9 mouse cellular contexts compared by ENCODE assay signal in the genomic region with DNA sequence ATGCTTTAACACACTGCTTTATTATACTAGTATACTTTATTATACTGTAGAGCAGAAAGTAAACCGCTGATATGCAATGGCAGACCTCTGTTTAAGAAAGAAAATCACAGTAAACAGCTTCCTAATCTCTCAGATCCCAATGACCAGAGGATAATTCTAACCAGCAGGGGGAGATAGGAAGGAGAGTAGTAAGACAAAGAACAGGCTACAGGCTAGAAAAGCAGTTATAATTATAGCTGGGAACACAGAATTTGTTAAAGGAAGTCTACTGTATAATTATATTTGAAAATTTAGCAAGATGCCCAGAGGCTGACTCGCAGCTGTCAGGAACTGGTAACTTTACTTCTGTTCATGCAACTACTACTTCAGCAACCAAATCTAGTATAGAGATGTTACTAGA.
DNase-seq lines count a peak whose midpoint lies in the region; ATAC-seq and TF ChIP-seq lines count a peak whose summit lies in the region.
"Had no signal": no experiment of that assay in that cellular context is flagged by ENCODE, and none has a peak within 500 bp of the region (broad histone marks: within the 10 kb centered on the region; RNA-seq: fewer than 3 reads in every experiment).

No protein-coding gene starts in this region.

- peak; percentile 19 to 48 for DNase-seq in cerebellum, postnatal 14 days
- no peak for DNase-seq in cerebellum, adult 8-10 months
- DNase-seq in left cerebral cortex, adult 2 months (ENCODE audit: extremely low spot score in 1 of 2, low spot score in 2 of 2): no peak
- DNase-seq in left cerebral cortex, postnatal 36 days (ENCODE audit: low spot score in 2 of 2): no peak
- DNase-seq in brain, embryonic 18.5 days (ENCODE audit: low read depth, low spot score): peak; percentile 6
- DNase-seq in cerebellum, adult 11 months: no peak
- DNase-seq in ovary, postnatal 14 days (ENCODE audit: low spot score): no peak

- H3K4me3 ChIP-seq in left cerebral cortex, adult 2 months: no peak overlapping the region
- H3K4me3 ChIP-seq: limb, embryonic 15.5 days had no signal

- peak; percentile 76 for TF ChIP-seq CTCF in left cerebral cortex, adult 2 months (IDR thresholded peaks at IDR 0.05)

- intact Hi-C loops in left cerebral cortex, adult 2 months (cut with DNase I): loop anchor here (5.0 kb wide), 2 partner anchors 66 to 666 kb away; a partner anchor contains a TSS
- intact Hi-C loops in left cerebral cortex, postnatal 36 days (cut with DNase I): loop anchor here (10.0 kb wide), 1 partner anchor 174 kb away; no protein-coding TSS in a partner anchor

- ATAC-seq in megakaryocyte-erythroid progenitor cell, adult 5-6 weeks (replicated peaks; ENCODE audit: low FRiP score, low TSS enrichment, poor library complexity, severe bottlenecking): 0 out of 2 replicates have a peak, but pooled peaks have one; percentile 50

- H3K27ac ChIP-seq in left cerebral cortex, adult 2 months: no peak overlapping the region
- H3K27ac ChIP-seq: limb, embryonic 15.5 days had no signal

Comparison
In these comparisons a context has a peak if more than half of its experiments do, and no peak if none do; other contexts are left out.
1. DNase-seq: peak in cerebellum, postnatal 14 days (2 of 2) and brain, embryonic 18.5 days (single experiment); none in cerebellum, adult 8-10 months (single experiment), left cerebral cortex, adult 2 months (0 of 2), left cerebral cortex, postnatal 36 days (0 of 2), cerebellum, adult 11 months (single experiment) and ovary, postnatal 14 days (single experiment).